Mouse (Mus musculus): Measurements from ENCODE around the gene Denr.

GRCm38 (mm10) chr5:123966759-123967158 is 59.8 kb downstream of the Denr start:
- TF ChIP-seq FLI1 (IDR thresholded peaks at IDR 0.05; ENCODE audit: low read length) (no peak), GATA1 (IDR thresholded peaks at IDR 0.05; ENCODE audit: borderline replicate concordance, low read length) (no peak)
